Mouse (Mus musculus): Measurements from ENCODE around the gene Hsd17b7.
"Not testable (repeated sequence)": the region's sequence is repeated elsewhere in the genome, so short reads cannot be mapped to it uniquely, and the experiment has no call there.

Gene Hsd17b7

DNA sequence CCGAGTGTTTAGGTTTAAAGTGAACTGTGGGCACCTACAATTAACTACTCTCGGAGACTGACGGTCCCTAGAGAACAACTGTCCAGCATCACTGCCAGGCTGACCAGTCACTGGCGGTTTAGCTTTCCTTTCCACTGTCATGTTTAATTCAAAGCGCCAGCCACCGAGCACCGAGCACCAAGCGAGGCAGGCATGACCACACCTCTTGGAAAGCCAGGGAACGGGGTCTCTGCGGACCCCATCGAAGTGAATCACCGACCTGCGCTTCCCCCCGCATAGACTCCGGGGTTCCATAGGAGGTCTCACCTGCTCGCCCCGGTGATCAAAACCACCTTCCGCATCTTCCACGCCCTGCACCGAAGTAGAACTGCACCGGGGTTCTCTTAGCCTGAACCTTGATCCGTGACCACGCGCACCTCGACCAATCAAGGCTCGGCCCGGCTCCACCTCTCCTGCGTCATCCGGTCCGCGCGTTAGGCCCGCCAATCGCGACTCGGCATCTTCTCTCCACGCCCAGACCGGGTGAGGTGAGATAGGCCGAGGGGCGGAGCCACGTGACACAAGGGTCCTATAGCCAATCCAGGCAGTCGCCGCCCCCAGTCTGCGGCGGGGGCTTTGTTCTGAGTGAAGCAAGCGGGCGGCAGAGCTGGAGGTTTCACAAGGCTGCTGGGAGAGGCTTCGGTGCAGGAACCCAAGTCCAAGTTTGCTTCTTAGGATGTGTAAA is at the start of gene Hsd17b7:
Gene Hsd17b7, minus strand, starts transcription at position 450 of the 724 bp plus-strand sequence.
- peak; percentile 92 for DNase-seq (ENCODE audit: extremely low read depth, low read depth)

DNA sequence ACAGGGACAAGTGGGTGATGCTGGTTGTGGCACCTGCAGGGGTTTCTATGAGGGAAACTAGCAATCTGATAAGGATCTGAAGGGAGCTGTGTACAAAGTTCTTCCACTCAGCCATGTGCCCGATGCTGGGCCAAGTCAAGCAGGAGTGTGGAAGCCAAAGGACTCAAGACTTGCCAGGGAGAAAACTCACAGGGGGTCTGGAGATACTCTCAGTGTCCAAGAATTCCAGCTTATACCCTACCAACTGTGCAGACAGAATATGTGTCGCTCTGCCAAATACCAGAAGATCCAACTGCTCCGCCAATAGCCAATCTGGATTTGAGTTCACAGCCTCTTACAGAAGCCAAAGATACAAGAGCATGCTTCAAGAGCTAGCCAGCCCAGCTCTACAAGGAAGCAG is 45.7 kb upstream of the Hsd17b7 start:
- DNase-seq (ENCODE audit: extremely low read depth, low read depth): no peak

DNA sequence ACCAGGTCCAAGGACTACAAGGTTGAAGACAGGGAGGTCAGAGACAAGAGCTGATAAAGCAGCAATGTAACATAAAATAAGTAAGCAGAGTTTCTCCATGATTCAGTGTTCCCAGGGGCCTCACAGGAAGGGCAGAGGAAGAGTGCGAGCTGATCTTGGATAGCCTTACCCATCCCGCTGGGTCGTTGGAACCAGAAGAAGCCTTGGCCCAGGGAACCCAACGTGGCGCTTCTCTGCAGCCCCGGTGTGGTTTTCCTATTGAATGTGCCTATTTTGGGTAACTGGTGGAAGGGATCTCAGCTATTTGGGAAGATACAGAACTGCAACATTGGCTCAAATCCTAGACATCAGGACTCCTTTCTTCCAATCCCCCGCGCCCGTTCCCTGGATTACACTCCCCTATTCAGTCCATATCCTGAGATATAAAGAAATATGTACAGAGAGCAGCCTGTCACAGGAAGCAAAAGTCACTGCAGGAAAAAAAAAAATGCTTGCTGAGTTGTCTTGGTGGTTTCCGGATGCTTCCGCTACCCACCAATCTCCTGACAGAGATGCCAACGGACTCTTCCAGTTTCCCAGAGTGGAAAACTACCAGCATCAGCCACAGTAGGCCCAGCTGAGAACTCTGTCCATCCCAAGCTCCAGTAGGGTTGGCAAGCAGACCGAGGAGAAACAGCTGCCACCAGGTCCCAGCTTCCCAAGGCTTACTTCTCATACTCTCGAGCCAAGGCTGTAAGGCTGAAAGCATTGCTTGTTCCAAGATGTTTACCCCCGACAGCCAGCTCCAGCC is 41.9 kb upstream of the Hsd17b7 start:
- DNase-seq (ENCODE audit: extremely low read depth, low read depth): no peak

DNA sequence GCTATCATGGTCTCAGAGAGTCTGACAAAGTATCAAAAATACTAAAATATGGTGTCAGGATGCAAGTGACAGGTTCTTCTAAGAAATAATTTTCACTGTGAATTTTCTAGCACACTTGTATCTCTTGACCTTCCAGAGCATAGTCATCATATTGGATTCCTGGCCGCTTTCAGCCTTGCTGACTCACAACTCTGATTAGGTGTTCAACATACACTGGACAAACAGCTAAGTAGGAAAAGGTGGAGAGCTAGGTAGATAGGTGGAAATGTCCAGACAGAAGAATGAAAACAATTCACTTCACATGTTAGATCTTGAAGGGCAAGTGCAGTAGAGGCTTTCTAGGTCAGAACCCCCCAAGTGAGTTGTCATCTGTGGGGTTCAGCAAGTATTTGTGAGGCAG is 40.3 kb upstream of the Hsd17b7 start:
- DNase-seq (ENCODE audit: extremely low read depth, low read depth): no peak

DNA sequence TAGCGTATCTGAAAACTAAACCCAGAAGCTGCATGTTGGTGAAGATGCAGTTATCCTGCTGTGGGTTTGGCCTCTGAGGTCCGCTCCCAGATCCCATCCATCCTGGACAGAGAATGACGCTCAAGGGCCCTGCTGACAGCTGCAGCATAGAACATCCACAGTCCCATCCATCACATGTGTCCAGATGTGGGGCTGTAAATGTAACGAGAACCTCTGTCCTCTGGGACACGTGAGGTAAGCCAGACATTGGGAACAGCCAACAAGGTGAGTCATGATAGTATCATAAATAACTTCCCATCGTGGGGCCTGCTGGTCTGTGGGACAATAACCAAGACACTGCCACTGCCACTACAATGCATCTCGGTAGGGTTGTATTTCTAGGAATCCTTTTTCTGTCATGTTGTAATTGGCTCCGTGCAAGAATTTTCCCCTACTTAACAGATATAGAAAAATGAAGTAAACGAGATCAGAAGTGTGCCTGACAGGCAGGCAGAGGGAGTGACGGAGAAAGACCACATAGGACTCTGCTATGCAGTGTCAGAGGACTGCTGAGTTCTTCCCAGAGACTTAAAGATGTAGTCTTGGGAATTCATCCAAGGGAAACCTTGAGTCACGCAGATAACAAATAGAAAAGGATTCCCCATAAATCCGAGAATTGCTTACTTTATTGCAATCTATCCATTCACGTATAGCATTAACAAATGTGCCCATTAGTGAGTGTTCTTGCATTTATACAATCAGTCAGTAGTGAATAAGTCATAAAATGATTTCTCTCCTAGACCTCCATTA is 39.6 kb upstream of the Hsd17b7 start:
- no peak for DNase-seq (ENCODE audit: extremely low read depth, low read depth)

DNA sequence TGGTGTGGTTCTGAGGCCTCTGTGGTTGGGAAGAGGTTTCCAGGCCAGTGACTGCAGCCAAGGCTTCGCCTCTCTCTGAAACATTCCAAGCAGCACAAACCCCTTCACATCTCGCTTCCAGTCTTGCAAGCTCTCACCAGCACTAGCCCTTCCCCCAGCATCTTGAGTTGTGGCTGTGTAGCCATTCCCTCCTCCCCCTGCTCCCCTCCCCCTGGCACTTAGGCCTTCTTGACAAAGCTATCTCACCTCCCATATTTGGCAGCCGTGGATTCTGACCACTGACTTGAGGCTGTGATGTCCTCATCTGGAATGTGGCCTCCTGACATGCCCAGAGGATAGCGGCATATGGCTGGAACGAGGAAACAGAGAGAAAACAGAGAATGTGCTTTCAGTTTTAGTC is 37.5 kb upstream of the Hsd17b7 start:
- DNase-seq (ENCODE audit: extremely low read depth, low read depth): no peak

DNA sequence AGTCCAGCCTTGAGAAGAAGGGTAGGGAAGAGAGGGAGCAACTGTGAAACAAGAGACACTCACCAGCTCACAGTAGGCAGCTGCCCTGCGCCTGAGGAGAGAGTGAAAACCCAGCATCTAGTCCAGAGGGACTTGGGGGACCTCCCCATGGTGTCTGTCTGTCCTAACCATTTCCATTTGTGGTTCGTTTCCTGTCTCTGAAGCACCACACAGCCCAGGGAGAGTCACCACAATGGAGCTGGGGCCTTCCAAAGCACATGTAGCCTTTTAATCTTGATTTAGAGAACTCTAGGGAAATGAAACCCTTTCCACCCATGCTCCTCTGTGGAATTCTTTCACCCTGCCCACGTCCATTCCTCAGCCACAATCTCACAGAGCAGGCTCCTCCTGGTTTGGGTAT is 36.3 kb upstream of the Hsd17b7 start:
- DNase-seq (ENCODE audit: extremely low read depth, low read depth): no peak

DNA sequence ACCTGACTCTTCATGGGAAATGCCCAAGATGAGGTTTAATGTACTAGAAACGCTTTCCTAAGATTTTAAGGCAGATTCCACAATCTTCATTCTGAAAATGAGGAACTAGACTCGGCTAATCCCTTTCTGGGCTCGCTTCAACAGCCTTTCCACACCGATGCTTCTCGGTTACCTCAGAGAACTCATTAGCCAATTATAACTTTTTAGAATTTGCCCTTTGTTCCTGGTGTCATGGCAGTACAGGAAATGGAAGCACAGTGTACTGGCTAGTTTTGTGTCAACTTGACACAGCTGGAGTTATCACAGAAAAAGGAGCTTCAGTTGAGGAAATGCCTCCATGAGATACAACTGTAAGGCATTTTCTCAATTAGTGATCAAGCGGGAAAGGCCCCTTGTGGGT is 24.9 kb upstream of the Hsd17b7 start:
- not testable (repeated sequence) for DNase-seq (ENCODE audit: extremely low read depth, low read depth)

DNA sequence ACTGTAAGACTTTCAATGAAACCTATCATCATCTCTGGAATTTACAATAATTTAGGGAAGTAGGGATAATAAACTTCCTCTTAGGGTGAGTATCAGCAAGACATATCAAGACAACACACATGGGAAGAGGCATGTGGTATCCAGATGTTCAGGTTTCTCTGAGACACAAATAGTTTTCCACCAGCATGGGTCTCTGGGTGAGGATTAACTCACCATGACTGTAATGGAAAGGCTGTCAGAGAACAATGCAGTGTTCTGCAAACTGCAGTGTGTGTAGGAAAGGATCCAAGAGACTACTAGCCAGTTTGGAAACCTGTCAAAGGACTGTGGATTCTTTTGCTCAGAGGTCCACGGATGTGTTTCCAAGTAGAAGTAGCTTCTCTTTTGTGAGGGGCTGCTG is 17.1 kb upstream of the Hsd17b7 start:
- DNase-seq (ENCODE audit: extremely low read depth, low read depth): no peak

DNA sequence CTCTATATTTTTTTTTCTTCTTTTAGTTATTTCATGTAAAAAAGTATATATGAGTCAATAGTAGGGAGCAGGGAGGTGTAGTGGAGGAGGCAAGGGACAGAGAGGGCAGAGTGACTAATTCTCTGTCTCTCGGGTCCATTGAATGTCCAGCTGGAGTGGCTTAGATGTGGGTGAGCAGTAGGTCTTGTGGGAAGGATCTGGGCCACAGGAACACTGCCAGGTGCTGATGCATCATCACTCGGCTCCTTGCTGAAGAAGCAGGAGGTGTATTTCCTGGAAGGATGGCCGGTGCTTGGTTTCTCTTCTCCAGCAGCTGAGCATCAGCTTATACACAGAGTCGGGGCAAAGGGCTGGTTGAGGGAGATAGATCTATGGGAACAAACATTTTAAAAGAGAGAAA is 8.6 kb upstream of the Hsd17b7 start:
- DNase-seq (ENCODE audit: extremely low read depth, low read depth): no peak

DNA sequence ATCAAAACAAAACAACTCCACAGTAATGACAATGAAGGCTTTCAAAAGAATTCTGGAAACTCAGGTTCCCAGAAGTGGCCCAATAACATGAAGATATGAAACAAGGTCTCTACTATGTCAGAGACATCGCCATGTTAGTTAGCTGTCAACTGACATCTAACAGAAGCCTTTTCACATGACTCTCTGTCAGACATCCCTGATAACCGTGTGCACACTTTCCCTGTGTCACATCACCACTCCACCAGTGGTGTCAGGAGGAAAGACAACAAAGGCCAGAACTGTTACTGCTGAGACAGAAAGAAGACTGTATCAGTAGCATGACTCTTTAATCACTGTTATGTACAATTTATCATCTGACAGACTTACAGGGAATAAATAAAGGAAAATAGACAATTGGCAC is 3.0 kb upstream of the Hsd17b7 start:
- DNase-seq (ENCODE audit: extremely low read depth, low read depth): no peak

DNA sequence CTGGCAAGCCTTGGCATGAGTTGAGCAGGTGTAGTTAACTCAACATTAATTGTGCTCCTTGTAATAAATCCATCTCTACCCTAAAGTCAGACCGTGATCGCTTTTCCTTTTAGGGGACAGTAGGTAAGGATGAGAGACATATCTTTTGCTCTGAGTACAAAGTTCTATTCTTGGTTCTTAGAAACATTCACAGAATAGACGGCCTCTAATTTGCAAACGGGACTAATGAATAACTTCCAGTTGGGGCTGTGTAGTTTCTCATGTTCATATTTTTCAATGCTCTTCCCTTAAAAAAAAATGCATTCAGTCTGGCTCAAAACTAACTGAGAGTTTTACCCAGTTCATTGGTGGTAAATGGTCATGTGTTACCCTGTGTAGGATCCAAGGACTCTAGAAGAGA is 1.9 kb upstream of the Hsd17b7 start:
- no peak for DNase-seq (ENCODE audit: extremely low read depth, low read depth)

DNA sequence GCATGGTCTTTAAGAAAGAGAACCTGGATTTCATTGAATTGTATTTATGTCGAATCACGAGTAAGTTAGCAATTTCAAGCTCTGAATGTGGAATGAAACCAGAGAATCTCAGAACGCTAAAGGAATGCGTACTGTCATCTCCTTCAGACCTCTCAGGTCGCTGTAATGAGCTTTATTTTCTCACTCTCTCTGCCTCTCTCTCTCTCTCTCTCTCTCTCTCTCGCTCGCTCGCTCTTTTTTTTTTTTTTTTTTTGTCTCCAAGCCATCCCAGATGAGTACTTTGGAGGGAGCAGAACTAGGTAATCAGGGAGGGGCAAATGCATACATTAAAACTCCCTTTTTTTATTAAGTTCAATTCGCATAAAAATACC is 460 bp upstream of the Hsd17b7 start:
- no peak for DNase-seq (ENCODE audit: extremely low read depth, low read depth)

DNA sequence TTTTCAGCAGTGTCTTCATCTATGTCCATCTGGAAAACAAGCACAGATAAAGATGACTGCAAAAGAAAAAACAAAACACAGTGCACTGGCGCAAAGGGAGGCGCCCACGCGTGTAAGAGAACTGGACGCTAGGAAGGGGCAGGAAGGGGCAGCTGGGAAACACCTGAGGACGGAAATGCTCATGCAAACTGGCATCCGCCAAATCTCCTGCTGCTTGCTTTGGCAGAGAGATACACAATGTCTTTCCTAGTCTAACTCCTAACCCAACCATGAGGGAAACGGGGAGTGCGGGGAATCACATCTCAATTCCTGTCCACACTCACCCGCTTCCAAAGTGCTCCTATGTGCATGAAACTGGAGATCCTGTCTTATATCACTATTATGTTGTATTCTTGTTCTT is 15.9 kb downstream of the Hsd17b7 start:
- no peak for DNase-seq (ENCODE audit: extremely low read depth, low read depth)

DNA sequence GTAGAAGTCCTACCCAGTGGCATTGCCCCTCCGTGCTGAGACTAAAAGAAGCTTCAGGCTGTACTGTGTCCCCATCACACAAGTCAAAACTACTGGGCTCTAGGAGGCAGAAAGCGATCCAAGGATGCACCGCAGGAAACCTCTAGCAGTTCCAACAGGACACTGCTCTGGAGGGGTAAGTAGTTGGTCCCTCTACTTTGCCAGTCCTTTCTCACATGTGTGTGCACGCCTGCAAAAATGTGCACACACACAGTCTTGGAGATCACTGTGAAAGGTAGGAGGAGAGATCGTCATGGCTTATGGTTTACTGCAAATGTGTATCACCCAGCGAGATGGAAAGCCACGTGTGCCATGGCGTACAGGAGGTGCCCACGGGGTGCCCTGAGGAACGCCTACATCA is 16.4 kb downstream of the Hsd17b7 start:
- DNase-seq (ENCODE audit: extremely low read depth, low read depth): no peak

DNA sequence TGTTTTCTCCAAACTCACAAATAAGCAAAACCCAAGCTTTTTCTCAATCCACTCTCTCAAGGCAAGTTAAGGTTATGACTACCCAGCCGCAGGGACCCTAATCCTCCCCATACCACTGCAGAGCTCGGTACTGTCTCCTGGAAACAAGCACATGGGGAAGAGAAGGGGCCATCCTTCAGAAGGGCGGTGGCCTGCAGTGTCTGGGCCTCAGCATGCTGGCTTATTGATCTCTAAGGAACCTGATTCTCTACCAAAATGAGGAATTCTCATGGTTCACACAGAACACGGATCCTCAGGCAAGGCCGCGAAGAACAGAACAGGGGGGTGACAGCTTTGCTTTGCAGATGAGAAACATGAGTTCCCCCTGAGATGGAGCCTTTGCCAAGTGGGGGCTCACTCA is 17.5 kb downstream of the Hsd17b7 start:
- no peak for DNase-seq (ENCODE audit: extremely low read depth, low read depth)

DNA sequence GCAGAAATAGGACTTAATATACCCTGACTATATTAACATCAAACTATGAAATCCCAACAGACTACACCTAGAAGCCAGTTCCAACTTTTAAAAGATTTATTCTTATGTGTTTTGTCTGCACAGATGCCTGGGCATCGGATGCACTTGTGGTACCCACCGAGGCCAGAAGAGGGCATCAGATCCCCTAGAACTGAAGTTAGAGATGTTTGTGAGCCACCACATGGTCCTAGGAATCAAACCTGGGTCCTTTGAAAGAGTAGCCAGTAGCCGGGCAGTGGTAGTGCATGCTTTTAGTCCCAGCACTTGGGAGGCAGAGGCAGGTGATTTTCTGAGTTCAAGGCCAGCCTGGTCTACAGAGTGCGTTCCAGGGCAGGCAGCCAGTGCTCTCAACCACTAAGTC is 18.4 kb downstream of the Hsd17b7 start:
- DNase-seq (ENCODE audit: extremely low read depth, low read depth): no peak

DNA sequence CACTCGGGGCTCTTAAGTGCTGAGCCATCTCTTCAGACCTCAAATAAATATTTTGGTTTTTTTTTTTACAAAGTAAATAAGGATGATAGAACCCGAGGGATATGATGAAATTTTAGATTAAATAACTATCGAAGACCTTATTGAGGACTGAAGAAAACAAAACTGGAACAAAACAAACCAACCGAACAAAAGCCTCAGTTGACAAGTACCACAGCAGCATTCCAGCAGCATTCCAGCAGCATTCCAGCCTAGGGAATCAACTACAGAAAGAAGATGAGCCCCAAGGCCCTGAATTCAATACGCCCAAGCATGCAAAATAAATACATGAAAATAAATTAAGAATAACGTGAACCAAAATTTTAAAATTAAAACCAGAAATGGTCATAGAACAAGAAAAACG is 19.1 kb downstream of the Hsd17b7 start:
- DNase-seq (ENCODE audit: extremely low read depth, low read depth): no peak

DNA sequence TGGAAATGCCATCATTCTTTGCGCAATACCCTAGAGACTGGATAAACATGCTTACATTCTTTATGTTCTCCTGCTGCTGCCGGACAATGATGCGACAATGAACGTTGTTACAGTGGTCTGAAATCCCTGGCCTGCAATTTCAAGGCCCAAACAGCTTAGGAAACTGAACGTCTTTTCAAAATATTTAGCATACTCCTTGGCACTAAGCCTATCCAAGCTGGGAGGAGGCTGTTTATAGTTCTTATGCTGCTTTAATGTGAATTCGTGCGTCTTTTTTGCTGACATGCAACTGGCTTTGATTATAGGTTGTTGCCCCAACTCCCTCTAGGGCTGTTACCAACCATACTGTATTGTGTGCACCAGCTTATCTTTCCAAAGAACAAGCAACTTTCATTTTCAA is 20.2 kb downstream of the Hsd17b7 start:
- no peak for DNase-seq (ENCODE audit: extremely low read depth, low read depth)

DNA sequence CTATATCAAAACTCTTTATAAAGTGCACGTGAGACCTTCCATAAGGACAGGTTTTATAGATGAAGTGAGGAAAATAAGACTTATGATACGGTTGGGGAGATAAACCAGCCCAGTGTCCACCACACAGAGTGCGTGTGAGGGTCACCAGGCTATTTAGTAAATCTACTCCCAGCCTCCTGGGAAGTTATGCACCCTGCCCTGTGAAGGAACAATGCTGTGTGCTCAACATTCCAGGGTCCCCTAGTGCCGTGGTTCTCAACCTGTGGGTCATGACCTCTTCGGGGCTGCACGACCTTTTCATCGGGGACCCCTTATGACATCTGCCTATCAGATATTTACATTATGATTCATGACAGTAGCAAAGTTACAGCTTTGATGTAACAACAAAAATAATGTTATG is 20.8 kb downstream of the Hsd17b7 start:
- DNase-seq (ENCODE audit: extremely low read depth, low read depth): no peak

DNA sequence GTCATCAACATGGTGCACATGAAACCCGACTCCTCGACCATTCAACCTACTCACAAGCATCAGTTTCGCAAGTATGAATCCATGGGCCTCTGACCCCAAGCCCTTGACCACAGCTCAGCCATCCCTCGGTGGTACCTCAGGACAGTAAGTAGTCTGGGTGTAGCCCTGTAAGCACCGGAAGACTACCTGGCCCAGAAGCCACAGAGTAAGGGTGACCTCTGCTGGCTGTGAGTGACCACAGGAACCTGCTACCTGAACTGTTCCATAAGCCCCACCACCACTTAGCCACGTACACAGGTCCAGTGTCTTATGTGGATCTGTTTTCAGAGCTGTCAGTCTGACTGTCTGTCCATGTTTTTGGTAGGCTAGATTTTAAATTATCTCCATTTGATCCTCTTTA is 21.4 kb downstream of the Hsd17b7 start:
- no peak for DNase-seq (ENCODE audit: extremely low read depth, low read depth)

DNA sequence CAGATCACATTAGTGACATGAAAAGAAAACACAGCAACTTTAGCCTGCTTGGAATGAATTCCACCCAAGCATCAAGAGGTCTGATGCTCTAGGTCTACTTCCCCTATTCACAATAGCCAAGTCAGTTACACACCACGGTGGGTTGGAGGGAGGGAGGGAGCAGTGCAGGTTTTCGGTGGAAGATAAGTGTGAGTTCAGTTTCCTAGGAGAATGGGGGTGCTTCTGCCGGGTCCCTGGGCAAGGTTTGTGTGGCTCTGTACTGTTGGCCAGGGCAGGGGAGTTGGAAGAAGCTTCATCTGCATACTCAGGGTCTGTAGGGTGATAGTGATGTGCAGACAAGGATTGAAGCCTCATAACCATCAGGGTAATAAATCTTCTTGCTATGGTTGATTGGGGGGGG is 23.0 kb downstream of the Hsd17b7 start:
- no peak for DNase-seq (ENCODE audit: extremely low read depth, low read depth)
